Mouse (Mus musculus) neutrophil, adult 5-6 weeks (primary cell): ENCODE data around the gene Gfod2. TPM values are rescaled to one million over a fixed set of nuclear protein-coding genes. Genes with fewer than 3 reads are reported as not detected.
A peak's percentile ranks its signal among the peaks of the same experiment; 100 is the strongest.

Experiments used
- ATAC-seq: fragments of 151-379, 151-347 bp; 2 replicates; pipeline ENCODE4 v1.8.0; 2017; ENCODE audit warnings: mild to moderate bottlenecking, moderate TSS enrichment; ENCODE audit not compliant: insufficient number of reproducible peaks, poor library complexity, low FRiP score, severe bottlenecking; ENCODE audit errors: extremely low read depth
- total RNA-seq: library from RNA; stranded (forward); fragments of 200-1000 nt; gene quantifications from 2 replicates; pipeline ENCODE4 v1.2.3, GENCODE M21; 2017

The Gfod2 gene
- total RNA-seq, 1 experiment from 2014 or later: 1.6 TPM

GRCm38 (mm10) chr8:105708675-105709074 lies 49.8 kb downstream of the Gfod2 start:
- ATAC-seq: no peak

- peak; percentile 90 for ATAC-seq
Measured at GRCm38 (mm10) chr8:105707498-105708403, 50.7 kb downstream of the Gfod2 start, which contains the start of the genes 4933405L10Rik and Enkd1. 4933405L10Rik (plus strand) TSS chr8:105707655. Enkd1 (minus strand) TSS chr8:105708210.

DNA sequence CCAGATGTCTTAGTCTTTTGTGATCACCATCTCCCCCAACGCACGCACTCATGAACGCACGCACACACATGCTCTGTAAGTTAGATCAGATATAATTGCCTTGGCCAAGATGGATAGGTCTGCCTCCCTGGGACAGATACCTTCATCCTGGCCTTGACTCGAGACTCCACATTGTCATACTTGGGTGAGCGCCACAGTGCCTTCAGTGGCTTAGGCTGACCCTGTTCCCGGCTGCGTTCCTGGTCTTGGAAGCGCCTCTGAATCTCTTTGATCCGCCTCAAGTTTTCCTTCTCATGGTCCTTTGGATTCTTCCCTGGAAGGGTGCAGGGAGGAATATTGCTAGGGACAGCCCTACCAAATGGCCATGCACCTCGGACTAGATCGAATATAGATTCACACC lies 52.0 kb downstream of the Gfod2 start:
- no peak for ATAC-seq

- ATAC-seq: no peak
Measured at GRCm38 (mm10) chr8:105704955-105705354, 53.5 kb downstream of the Gfod2 start.

DNA sequence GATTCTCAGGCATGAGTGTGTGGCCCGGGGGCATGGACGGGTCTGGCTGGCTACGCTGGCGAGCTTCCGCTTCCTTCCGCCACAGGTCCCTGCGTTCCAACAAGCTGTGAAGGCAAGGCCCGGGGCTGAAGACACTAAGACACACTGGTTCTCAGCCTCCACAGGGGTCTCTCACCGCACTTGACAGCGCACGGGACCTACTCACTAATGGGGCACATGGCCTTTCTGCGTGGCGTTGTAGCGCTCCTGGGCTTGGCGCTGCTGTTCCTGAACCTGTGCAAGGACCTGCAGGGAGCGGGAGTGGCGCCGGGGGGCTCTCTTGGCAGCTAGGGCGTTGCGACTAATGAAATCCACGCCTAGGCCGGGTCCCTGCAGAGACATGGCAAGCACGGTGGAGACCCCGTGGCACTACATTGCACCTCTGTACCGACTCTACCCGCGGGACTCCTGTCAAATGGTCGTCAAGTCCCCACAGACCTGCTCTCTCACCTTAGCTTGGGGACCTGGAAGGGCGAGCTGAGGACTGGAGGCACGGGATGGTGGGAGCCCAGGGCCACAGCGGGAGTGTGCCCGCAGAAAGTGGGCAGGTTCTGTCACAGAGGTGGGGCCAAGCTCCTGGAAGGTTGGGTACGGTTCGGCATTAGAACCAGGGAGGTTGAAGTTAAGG lies 54.2 kb downstream of the Gfod2 start:
- no peak for ATAC-seq

DNA sequence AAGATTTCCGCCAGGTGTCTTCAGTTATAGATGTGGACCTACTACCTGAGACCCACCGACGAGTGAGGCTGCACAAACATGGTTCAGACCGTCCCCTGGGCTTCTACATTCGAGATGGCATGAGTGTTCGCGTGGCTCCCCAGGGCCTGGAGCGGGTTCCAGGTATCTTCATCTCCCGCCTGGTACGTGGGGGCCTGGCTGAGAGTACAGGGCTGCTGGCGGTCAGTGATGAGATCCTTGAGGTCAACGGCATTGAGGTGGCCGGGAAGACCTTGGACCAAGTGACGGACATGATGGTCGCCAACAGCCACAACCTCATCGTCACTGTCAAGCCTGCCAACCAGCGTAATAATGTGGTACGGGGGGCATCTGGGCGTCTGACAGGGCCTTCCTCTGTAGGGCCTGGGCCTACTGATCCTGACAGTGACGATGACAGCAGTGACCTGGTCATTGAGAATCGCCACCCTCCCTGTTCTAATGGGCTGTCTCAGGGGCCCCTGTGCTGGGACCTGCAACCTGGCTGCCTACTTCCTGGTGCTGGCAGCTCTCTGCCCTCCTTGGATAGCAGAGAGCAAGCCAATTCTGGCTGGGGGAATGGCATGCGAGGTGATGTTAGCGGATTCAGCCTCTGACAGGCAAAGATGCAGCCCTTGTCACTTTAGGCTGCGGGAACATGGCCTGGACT lies 55.6 kb downstream of the Gfod2 start:
- ATAC-seq: no peak

GRCm38 (mm10) chr8:105702001-105702401 lies 56.5 kb downstream of the Gfod2 start:
- ATAC-seq: no peak

DNA sequence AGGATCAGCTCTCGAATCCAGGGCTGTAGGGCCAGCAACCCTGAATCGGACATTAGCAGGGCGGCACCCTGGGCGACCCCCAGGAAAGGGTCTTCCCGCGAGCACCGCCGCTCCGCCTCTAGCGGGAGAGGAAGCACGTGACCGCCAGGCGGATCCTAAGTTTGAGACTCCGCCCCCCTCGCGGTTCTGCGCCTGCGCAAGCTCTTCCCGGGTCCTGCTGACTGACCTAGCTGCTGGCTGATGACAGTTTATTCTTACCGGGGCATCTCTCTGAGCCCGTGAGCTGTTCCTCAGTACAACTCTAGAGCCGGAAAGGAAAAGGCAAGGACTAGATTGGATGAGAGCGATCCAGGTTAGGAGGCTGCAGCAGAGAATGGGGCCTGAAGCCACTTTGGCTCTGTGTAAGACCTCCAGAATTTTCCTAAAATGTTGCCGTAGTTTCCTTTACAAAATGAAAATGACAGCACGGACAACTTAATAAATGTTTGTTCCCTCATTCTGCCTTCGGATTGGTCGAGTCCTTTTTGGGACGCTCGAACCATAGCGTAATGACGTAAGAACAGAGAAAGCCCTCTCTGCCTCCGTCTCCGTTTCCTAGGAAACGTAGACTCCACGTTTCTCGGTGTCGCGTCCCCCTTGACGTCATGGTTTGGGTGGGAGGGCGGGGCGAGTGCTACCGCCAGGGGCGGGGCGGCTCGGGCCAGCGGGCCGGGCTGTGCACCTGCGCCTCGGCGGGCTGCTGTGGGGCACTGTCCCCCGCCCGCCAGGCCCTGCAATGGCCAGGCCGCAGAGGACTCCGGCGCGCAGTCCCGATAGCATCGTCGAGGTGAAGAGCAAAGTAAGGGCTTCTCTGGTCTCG lies 57.3 kb downstream of the Gfod2 start, which contains the start of the genes Acd and Pard6a:
TSS of gene Acd (minus strand) at position 137 of the 859 bp plus-strand sequence.
TSS of gene Pard6a (plus strand) at position 183 of the 859 bp plus-strand sequence.
- peak; percentile 70 for ATAC-seq

GRCm38 (mm10) chr8:105700566-105700965 lies 57.9 kb downstream of the Gfod2 start:
- peak; percentile 54 for ATAC-seq

- ATAC-seq: no peak
Measured at GRCm38 (mm10) chr8:105699488-105700215, 58.8 kb downstream of the Gfod2 start.

- ATAC-seq: no peak
Measured at GRCm38 (mm10) chr8:105698734-105699133, 59.7 kb downstream of the Gfod2 start.

- no peak for ATAC-seq
Measured at GRCm38 (mm10) chr8:105697196-105697780, 61.2 kb downstream of the Gfod2 start.

GRCm38 (mm10) chr8:105695080-105695780 lies 63.2 kb downstream of the Gfod2 start:
- ATAC-seq: no peak

DNA sequence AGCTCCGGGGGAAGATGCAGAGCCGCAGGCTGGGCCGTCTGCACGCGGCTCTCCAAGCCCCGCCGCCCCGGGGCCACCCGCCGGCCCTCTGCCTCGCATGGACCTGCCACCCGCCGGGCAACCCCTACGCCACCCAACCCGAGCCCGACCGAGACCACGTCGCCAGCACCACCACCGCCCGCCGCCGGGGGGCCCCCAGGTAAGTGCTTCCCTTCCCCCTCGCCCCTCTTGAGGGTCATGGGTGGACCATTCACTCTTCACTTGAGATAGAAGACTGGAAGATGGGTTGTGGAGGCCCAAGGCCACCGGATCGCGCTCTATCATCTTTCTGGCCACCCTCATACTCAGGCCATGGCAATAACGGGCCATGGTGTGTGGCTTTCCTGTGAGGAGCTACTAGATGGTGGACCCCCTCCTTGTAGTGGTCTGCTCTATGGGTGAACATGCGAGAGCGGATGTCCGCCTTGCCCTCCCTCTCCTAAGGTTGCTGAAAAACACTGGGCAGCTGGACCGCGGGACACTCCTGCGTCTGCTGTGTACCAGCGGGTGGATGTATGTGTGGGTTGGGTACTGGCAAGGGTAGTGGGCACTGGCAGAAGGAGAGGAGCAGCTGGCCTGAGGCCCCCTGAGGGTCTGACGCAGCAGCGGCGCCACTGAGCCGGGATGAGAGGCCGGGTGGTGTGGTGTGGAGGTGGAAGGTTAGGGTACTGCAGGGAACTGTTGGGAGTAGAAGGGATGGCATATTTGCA lies 64.2 kb downstream of the Gfod2 start:
- no peak for ATAC-seq

DNA sequence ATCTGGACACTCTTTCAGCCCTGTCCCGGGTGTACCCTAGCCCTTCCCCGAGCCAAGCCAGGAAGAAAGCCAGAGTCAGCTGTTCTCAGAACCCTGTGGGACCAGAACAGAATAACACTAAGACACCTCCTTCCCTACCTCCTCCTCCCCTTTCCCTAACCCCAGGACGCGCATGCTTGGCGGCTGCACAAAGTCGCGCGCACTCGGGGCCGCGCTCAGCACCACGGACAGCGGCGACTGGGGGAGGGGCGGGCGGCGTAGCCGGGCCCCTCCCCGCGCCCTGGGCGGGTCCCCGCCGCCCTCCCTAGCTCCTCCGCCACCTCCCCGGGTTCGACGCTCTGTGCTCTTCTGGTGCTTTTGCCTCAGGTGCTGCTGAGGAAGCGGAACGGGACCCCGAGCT lies 64.8 kb downstream of the Gfod2 start:
- ATAC-seq: no peak

GRCm38 (mm10) chr8:105692449-105693182 lies 65.8 kb downstream of the Gfod2 start:
- ATAC-seq: no peak
